Mouse (Mus musculus) lung, postnatal 0 days (tissue): Measurements from ENCODE around the gene Hoxd12. TPM values are rescaled to one million over a fixed set of nuclear protein-coding genes. Genes with fewer than 3 reads are reported as not detected.

Experiments used
- ATAC-seq: fragments of 200-750 bp; cut with Nextera tagmentation; 2 replicates; pipeline ENCODE4 v1.8.0; 2017; ENCODE audit warnings: moderate library complexity
- DNase-seq: peaks from one replicate; pipeline ENCODE4 v3.0.0-alpha.2; 2016; ENCODE audit warnings: low spot score
- H3K27ac ChIP-seq: fragments of 300-500 bp; sonication (generic); 2 replicates; pipeline ENCODE4 v1.5.1; 2014; ENCODE audit warnings: antibody characterized with exemption, mild to moderate bottlenecking, low read length, mixed read lengths
- H3K27me3 ChIP-seq: fragments of 300-500 bp; sonication (generic); replicated peaks from 2 replicates; pipeline ENCODE4 v1.6.1; 2014; ENCODE audit warnings: low read length, mixed read lengths; ENCODE audit not compliant: insufficient read depth
- H3K36me3 ChIP-seq: fragments of 300-500 bp; sonication (generic); 2 replicates; pipeline ENCODE4 v1.6.1; 2014; ENCODE audit warnings: low read length, mixed read lengths; ENCODE audit not compliant: insufficient read depth
- H3K4me1 ChIP-seq: fragments of 300-500 bp; sonication (generic); 2 replicates; pipeline ENCODE4 v1.6.1; 2014; ENCODE audit warnings: antibody characterized with exemption, low read depth, low read length, mixed read lengths; ENCODE audit not compliant: insufficient read depth
- H3K4me2 ChIP-seq: fragments of 300-500 bp; sonication (generic); replicated peaks from 2 replicates; pipeline ENCODE4 v1.6.1; 2014; ENCODE audit warnings: low read depth, mild to moderate bottlenecking, low read length, moderate library complexity, mixed read lengths
- H3K4me3 ChIP-seq: fragments of 300-500 bp; sonication (generic); 2 replicates; pipeline ENCODE4 v1.5.1; 2014; ENCODE audit warnings: low read depth, low read length
- H3K9ac ChIP-seq: fragments of 300-500 bp; sonication (generic); replicated peaks from 2 replicates; pipeline ENCODE4 v1.6.1; 2014; ENCODE audit warnings: low read depth, mild to moderate bottlenecking
- H3K9me3 ChIP-seq: fragments of 300-500 bp; sonication (generic); 2 replicates; pipeline ENCODE4 v1.6.1; 2016; ENCODE audit warnings: low read length, mixed read lengths
- CTCF ChIP-seq: IDR thresholded peaks from 2 replicates; pipeline ENCODE4 v1.5.1; 2016; ENCODE audit warnings: antibody characterized with exemption, mild to moderate bottlenecking
- EP300 ChIP-seq: IDR thresholded peaks from 2 replicates; pipeline ENCODE4 v1.6.1; 2016; ENCODE audit warnings: antibody characterized with exemption, mild to moderate bottlenecking, control low read depth
- WGBS: fragments of 180-500 bp; shearing (Covaris S2); extraction: QIAGEN DNeasy Blood & Tissue Kit; methylation state at CpG from one replicate; pipeline ENCODE4 v1.1.7; 2014; 5-methylcytosine and 5-hydroxymethylcytosine counted together
- polyA plus RNA-seq: library from polyadenylated mRNA; unstranded; fragments of >200 nt; fragmentation: Nextera tagmentation; extraction: Ambion mirVana; gene quantifications from 2 replicates; pipeline ENCODE4 v1.2.1, GENCODE M21; 2015

Hoxd12 gene
- polyA plus RNA-seq, 1 experiment from 2014 or later: not detected

- H3K27ac ChIP-seq: no peak overlapping the region
- 13% methylated on average over 4 of the region's 4 CpGs for WGBS
- no peak for ATAC-seq
Observed at GRCm38 (mm10) chr2:74693432-74693827, 18.6 kb downstream of the Hoxd12 start.

DNA sequence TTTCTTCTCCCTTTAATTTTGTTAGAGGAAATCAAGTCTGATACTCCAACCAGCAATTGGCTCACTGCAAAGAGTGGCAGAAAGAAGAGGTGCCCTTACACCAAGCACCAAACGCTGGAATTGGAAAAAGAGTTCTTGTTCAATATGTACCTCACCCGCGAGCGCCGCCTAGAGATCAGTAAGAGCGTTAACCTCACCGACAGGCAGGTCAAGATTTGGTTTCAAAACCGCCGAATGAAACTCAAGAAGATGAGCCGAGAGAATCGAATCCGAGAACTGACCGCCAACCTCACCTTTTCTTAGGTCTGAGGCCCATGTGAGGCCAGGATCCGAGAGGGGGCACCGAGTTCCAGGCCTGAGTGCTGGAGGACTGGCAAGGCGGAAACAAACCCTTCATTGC, 19.3 kb downstream of the Hoxd12 start:
- ATAC-seq: no peak
- Histone ChIP-seq H3K27ac (no peak overlapping the region), H3K9me3 (no peaks in the 10 kb centered on the region), H3K27me3 (peaks cover 95% of the 10 kb centered on the region), H3K4me1 (0 out of 2 replicates have a peak, but pooled peaks cover 5% of the 10 kb centered on the region), H3K4me3 (no peak overlapping the region), H3K4me2 (no peak overlapping the region), H3K36me3 (no peaks in the 10 kb centered on the region), H3K9ac (no peak overlapping the region)
- 3% methylated on average over 16 of the region's 16 CpGs for WGBS
- no peak for DNase-seq
- peak; percentile 53 for TF ChIP-seq CTCF
- TF ChIP-seq EP300: no peak

More at GRCm38 (mm10) chr2:74693432-74693827, 18.6 kb downstream of the Hoxd12 start:
- no peaks in the 10 kb centered on the region for H3K36me3 ChIP-seq
- 0 out of 2 replicates have a peak, but pooled peaks cover 5% of the 10 kb centered on the region for H3K4me1 ChIP-seq
- no peak overlapping the region for H3K4me3 ChIP-seq
- no peak overlapping the region for H3K9ac ChIP-seq
- H3K9me3 ChIP-seq: no peaks in the 10 kb centered on the region
- peaks cover 95% of the 10 kb centered on the region for H3K27me3 ChIP-seq
- no peak overlapping the region for H3K4me2 ChIP-seq
- TF ChIP-seq EP300 (no peak), CTCF (no peak)
- no peak for DNase-seq

- Histone ChIP-seq H3K36me3 (no peaks in the 10 kb centered on the region), H3K9me3 (no peaks in the 10 kb centered on the region), H3K4me1 (0 out of 2 replicates have a peak, but pooled peaks cover 5% of the 10 kb centered on the region), H3K4me2 (no peak overlapping the region), H3K27me3 (peaks cover 97% of the 10 kb centered on the region), H3K4me3 (no peak overlapping the region), H3K9ac (no peak overlapping the region), H3K27ac (no peak overlapping the region)
- no peak for TF ChIP-seq EP300
- TF ChIP-seq CTCF: no peak
- DNase-seq: no peak
- 9% methylated on average over 1 of the region's 1 CpGs for WGBS
- no peak for ATAC-seq
Observed at GRCm38 (mm10) chr2:74695383-74695782, 20.6 kb downstream of the Hoxd12 start.

- DNase-seq (no peak), ATAC-seq (no peak)
- Histone ChIP-seq H3K27me3 (peaks cover 97% of the 10 kb centered on the region), H3K9me3 (no peaks in the 10 kb centered on the region), H3K4me3 (no peak overlapping the region), H3K9ac (no peak overlapping the region), H3K36me3 (no peaks in the 10 kb centered on the region), H3K27ac (no peak overlapping the region), H3K4me2 (no peak overlapping the region), H3K4me1 (0 out of 2 replicates have a peak, but pooled peaks cover 5% of the 10 kb centered on the region)
- 7% methylated on average over 7 of the region's 7 CpGs for WGBS
- TF ChIP-seq EP300: no peak
- TF ChIP-seq CTCF: no peak
Observed at GRCm38 (mm10) chr2:74695813-74696430, 21.1 kb downstream of the Hoxd12 start.

GRCm38 (mm10) chr2:74696442-74697335, 21.9 kb downstream of the Hoxd12 start:
- peaks cover 96% of the 10 kb centered on the region for H3K27me3 ChIP-seq
- 0 out of 2 replicates have a peak, but pooled peaks cover 5% of the 10 kb centered on the region for H3K4me1 ChIP-seq
- DNase-seq (no peak), ATAC-seq (no peak)
- no peaks in the 10 kb centered on the region for H3K9me3 ChIP-seq
- H3K27ac ChIP-seq: no peak overlapping the region
- 2% methylated on average over 34 of the region's 34 CpGs for WGBS
- no peak overlapping the region for H3K9ac ChIP-seq
- no peak overlapping the region for H3K4me3 ChIP-seq
- no peaks in the 10 kb centered on the region for H3K36me3 ChIP-seq
- no peak overlapping the region for H3K4me2 ChIP-seq
- TF ChIP-seq CTCF (no peak), EP300 (no peak)

DNA sequence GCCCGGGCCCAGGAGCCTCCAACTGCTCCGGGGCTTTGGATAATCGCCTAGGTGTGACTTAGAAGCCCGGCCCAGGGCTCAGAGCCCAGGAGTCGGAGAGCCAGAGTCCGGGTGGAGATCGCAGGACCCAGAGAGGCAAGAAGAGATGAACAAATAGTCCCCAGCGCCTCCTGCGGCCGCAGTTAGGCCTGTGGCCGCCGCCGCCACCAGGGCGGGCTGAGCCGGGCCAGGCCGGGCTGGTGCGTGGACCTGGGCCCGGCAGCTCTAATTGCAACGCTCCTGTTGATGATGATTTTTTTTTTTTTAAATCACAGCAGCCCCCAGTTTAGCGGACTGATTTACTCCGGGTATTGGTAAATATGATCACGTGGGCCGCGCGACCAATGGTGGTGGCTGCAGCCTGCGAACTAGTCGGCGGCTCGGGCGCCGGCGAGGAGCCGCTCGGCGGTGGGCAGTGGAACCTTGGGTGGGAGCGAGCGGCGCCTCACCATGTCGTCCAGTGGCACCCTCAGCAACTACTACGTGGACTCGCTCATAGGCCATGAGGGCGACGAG, 22.8 kb downstream of the Hoxd12 start, which contains the start of gene Hoxd9:
Gene Hoxd9, plus strand, starts transcription at position 161 of the 555 bp plus-strand sequence.
- H3K27ac ChIP-seq: no peak within 1 kb of the TSS
- 0 out of 2 replicates have a peak, but pooled peaks cover 5% of the 10 kb centered on the region for H3K4me1 ChIP-seq
- WGBS: 1% methylated on average over 35 of the region's 43 CpGs
- ATAC-seq (peak; percentile 44), DNase-seq (no peak)
- H3K4me3 ChIP-seq: peak within 1 kb of the TSS; percentile 28
- H3K4me2 ChIP-seq: peak within 1 kb of the TSS; percentile 52
- H3K27me3 ChIP-seq: peaks cover 89% of the 10 kb centered on the region
- TF ChIP-seq CTCF (peak; percentile 29; the same call in 1 of the 2 replicates), EP300 (no peak)
- no peaks in the 10 kb centered on the region for H3K36me3 ChIP-seq
- no peak within 1 kb of the TSS for H3K9ac ChIP-seq
- no peaks in the 10 kb centered on the region for H3K9me3 ChIP-seq
